Mouse (Mus musculus) heart, embryonic 13.5 days (tissue): ENCODE data around the gene Pde11a. TPM values are rescaled to one million over a fixed set of nuclear protein-coding genes. Genes with fewer than 3 reads are reported as not detected.

Experiments used
- ATAC-seq: fragments of 200-750 bp; cut with Nextera tagmentation; 2 replicates; pipeline ENCODE4 v1.8.0; 2017; ENCODE audit warnings: moderate TSS enrichment; ENCODE audit not compliant: insufficient number of reproducible peaks, low FRiP score, low TSS enrichment; ENCODE audit errors: extremely low read depth
- H3K27ac ChIP-seq: fragments of 300-500 bp; sonication (generic); replicated peaks from 2 replicates; pipeline ENCODE4 v1.5.1; 2015; ENCODE audit warnings: moderate library complexity, mild to moderate bottlenecking, inconsistent platforms
- H3K27me3 ChIP-seq: fragments of 300-500 bp; sonication (generic); replicated peaks from 2 replicates; pipeline ENCODE4 v1.6.1; 2015; ENCODE audit warnings: mild to moderate bottlenecking, inconsistent platforms
- H3K36me3 ChIP-seq: fragments of 300-500 bp; sonication (generic); 2 replicates; pipeline ENCODE4 v1.6.1; 2015; ENCODE audit warnings: mild to moderate bottlenecking, inconsistent platforms
- H3K4me1 ChIP-seq: fragments of 300-500 bp; sonication (generic); 2 replicates; pipeline ENCODE4 v1.6.1; 2015; ENCODE audit warnings: inconsistent platforms
- H3K4me2 ChIP-seq: fragments of 300-500 bp; sonication (generic); 2 replicates; pipeline ENCODE4 v1.6.1; 2015; ENCODE audit warnings: inconsistent platforms, mild to moderate bottlenecking, moderate library complexity
- H3K4me3 ChIP-seq: fragments of 300-500 bp; sonication (generic); 2 replicates; pipeline ENCODE4 v1.5.1; 2015; ENCODE audit warnings: moderate library complexity, mild to moderate bottlenecking, inconsistent platforms
- H3K9ac ChIP-seq: fragments of 300-500 bp; sonication (generic); 2 replicates; pipeline ENCODE4 v1.6.1; 2015; ENCODE audit warnings: inconsistent platforms, mild to moderate bottlenecking, moderate library complexity
- H3K9me3 ChIP-seq: fragments of 300-500 bp; sonication (generic); 2 replicates; pipeline ENCODE4 v1.6.1; 2016; ENCODE audit warnings: inconsistent platforms
- WGBS: fragments of 180-500 bp; shearing (Covaris S2); methylation state at CpG from one replicate; pipeline ENCODE4 v1.1.7; 2015; ENCODE audit warnings: mixed read lengths; 5-methylcytosine and 5-hydroxymethylcytosine counted together
- polyA plus RNA-seq: library from polyadenylated mRNA; unstranded; fragments of >200 nt; fragmentation: Nextera tagmentation; extraction: Ambion mirVana; gene quantifications from 2 replicates; pipeline ENCODE4 v1.2.1, GENCODE M21; 2015

Pde11a gene
- polyA plus RNA-seq, 1 experiment from 2014 or later: 0.05 TPM

GRCm38 (mm10) chr2:76287671-76288070 is 50.9 kb downstream of the Pde11a start:
- Histone ChIP-seq H3K4me2 (no peak overlapping the region), H3K27me3 (no peaks in the 10 kb centered on the region), H3K27ac (no peak overlapping the region), H3K9ac (no peak overlapping the region), H3K9me3 (peaks cover 9% of the 10 kb centered on the region; the same call in 1 of the 2 replicates), H3K36me3 (no peaks in the 10 kb centered on the region), H3K4me3 (no peak overlapping the region), H3K4me1 (peaks cover 9% of the 10 kb centered on the region; the same call in 1 of the 2 replicates)
- no peak for ATAC-seq
- 84% methylated on average over 3 of the region's 3 CpGs for WGBS

- peak overlapping the region; percentile 46; the same call in 1 of the 2 replicates for H3K27ac ChIP-seq
- 43% methylated on average over 4 of the region's 4 CpGs for WGBS
- no peaks in the 10 kb centered on the region for H3K27me3 ChIP-seq
Measured at GRCm38 (mm10) chr2:76286288-76286740, 52.3 kb downstream of the Pde11a start.

GRCm38 (mm10) chr2:76285150-76285549 is 53.4 kb downstream of the Pde11a start:
- Histone ChIP-seq H3K27me3 (no peaks in the 10 kb centered on the region), H3K4me2 (no peak overlapping the region), H3K9ac (no peak overlapping the region), H3K9me3 (peaks cover 9% of the 10 kb centered on the region; the same call in 1 of the 2 replicates), H3K36me3 (no peaks in the 10 kb centered on the region), H3K27ac (no peak overlapping the region), H3K4me3 (no peak overlapping the region), H3K4me1 (peaks cover 9% of the 10 kb centered on the region; the same call in 1 of the 2 replicates)
- ATAC-seq: no peak
- WGBS: 73% methylated on average over 3 of the region's 3 CpGs

More at GRCm38 (mm10) chr2:76286288-76286740, 52.3 kb downstream of the Pde11a start:
- no peak for ATAC-seq
- Histone ChIP-seq H3K9ac (no peak overlapping the region), H3K4me2 (no peak overlapping the region), H3K4me3 (no peak overlapping the region), H3K36me3 (no peaks in the 10 kb centered on the region), H3K4me1 (peaks cover 9% of the 10 kb centered on the region; the same call in 1 of the 2 replicates), H3K9me3 (peaks cover 9% of the 10 kb centered on the region; the same call in 1 of the 2 replicates)

DNA sequence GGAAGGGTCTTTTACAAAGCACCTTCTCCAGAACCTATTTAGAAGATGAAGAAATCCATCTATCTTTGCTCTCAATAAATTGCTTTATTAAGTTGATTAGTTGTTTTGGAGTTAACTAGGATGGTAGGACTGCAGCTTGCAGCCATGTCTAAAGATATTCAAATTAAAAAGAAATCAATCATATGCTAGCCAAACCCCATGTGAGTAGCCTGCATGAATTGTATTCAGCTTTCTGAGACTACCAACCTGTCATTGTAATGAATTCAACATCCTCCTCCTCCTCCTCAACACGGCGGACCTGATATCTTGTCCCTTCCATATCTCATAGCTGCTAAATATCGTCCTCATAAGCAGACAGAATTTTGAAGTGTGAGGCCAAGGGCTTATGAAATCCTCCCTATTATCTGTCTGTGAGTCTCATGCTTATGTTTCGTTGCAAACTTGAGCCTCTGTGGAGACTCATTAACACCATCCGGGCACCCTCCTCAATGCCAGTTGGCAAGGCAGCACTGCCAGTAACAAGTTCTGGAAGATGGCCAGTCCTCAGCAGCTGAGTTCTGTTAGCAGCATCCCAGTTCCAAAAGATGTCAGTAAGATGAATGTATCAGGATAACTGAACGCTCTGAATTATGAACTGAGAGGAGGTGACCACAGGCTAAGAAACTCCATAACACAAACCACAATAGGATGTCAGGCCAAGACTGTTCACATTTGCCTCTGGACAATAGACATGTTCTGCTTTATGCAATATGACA is 55.0 kb downstream of the Pde11a start:
- Histone ChIP-seq H3K27ac (no peak overlapping the region), H3K36me3 (no peaks in the 10 kb centered on the region), H3K4me3 (no peak overlapping the region), H3K4me2 (no peak overlapping the region), H3K9me3 (peaks cover 5% of the 10 kb centered on the region; the same call in 1 of the 2 replicates), H3K27me3 (no peaks in the 10 kb centered on the region), H3K4me1 (peaks cover 9% of the 10 kb centered on the region; the same call in 1 of the 2 replicates), H3K9ac (no peak overlapping the region)
- no peak for ATAC-seq
- WGBS: 70% methylated on average over 6 of the region's 6 CpGs

DNA sequence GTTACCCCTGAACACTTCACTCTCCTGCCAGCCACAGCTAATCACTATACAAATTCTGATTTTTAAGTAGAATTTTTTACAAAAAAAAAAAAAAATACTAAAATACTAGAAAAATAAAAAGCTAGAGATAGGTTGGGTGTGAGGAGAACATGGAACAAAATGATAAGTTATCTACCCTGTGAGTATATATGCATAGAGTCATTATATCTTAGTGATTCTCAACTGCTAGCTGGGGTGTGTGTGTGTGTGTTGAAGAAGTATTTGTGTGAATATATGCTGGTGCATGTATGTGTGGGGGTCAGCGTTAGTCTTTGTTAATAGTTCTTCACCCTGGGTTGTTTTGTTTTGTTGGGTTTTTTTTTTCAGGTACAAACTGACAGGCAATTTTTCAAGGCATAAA is 69.1 kb downstream of the Pde11a start:
- ATAC-seq: no peak
- 88% methylated on average over 1 of the region's 1 CpGs for WGBS

GRCm38 (mm10) chr2:76267335-76267734 is 71.2 kb downstream of the Pde11a start:
- no peaks in the 10 kb centered on the region for H3K36me3 ChIP-seq
- H3K27ac ChIP-seq: 0 out of 2 replicates have a peak overlapping the region, but pooled peaks have one; percentile 39
- no peak overlapping the region for H3K9ac ChIP-seq
- ATAC-seq: no peak
- H3K9me3 ChIP-seq: no peaks in the 10 kb centered on the region
- no peaks in the 10 kb centered on the region for H3K27me3 ChIP-seq
- H3K4me1 ChIP-seq: no peaks in the 10 kb centered on the region
- no peak overlapping the region for H3K4me2 ChIP-seq
- WGBS: 79% methylated on average over 6 of the region's 6 CpGs
- no peak overlapping the region for H3K4me3 ChIP-seq

More for the DNA sequence above, 69.1 kb downstream of the Pde11a start:
- no peak overlapping the region for H3K4me3 ChIP-seq
- H3K4me2 ChIP-seq: no peak overlapping the region
- no peaks in the 10 kb centered on the region for H3K27me3 ChIP-seq
- no peaks in the 10 kb centered on the region for H3K9me3 ChIP-seq
- H3K27ac ChIP-seq: no peak overlapping the region
- no peaks in the 10 kb centered on the region for H3K4me1 ChIP-seq
- H3K36me3 ChIP-seq: no peaks in the 10 kb centered on the region
- H3K9ac ChIP-seq: no peak overlapping the region

GRCm38 (mm10) chr2:76266622-76267021 is 72.0 kb downstream of the Pde11a start:
- WGBS: 79% methylated on average over 10 of the region's 10 CpGs
- no peaks in the 10 kb centered on the region for H3K36me3 ChIP-seq
- H3K9me3 ChIP-seq: no peaks in the 10 kb centered on the region
- H3K4me2 ChIP-seq: no peak overlapping the region
- H3K27ac ChIP-seq: 0 out of 2 replicates have a peak overlapping the region, but pooled peaks have one; percentile 39
- H3K4me3 ChIP-seq: no peak overlapping the region
- no peak for ATAC-seq
- H3K27me3 ChIP-seq: no peaks in the 10 kb centered on the region
- no peak overlapping the region for H3K9ac ChIP-seq
- H3K4me1 ChIP-seq: no peaks in the 10 kb centered on the region

GRCm38 (mm10) chr2:76264258-76264657 is 74.3 kb downstream of the Pde11a start:
- H3K4me2 ChIP-seq: no peak overlapping the region
- no peaks in the 10 kb centered on the region for H3K36me3 ChIP-seq
- no peaks in the 10 kb centered on the region for H3K27me3 ChIP-seq
- no peak overlapping the region for H3K4me3 ChIP-seq
- no peaks in the 10 kb centered on the region for H3K9me3 ChIP-seq
- no peak overlapping the region for H3K27ac ChIP-seq
- H3K9ac ChIP-seq: no peak overlapping the region
- WGBS: 62% methylated on average over 10 of the region's 10 CpGs
- ATAC-seq: no peak
- no peaks in the 10 kb centered on the region for H3K4me1 ChIP-seq

DNA sequence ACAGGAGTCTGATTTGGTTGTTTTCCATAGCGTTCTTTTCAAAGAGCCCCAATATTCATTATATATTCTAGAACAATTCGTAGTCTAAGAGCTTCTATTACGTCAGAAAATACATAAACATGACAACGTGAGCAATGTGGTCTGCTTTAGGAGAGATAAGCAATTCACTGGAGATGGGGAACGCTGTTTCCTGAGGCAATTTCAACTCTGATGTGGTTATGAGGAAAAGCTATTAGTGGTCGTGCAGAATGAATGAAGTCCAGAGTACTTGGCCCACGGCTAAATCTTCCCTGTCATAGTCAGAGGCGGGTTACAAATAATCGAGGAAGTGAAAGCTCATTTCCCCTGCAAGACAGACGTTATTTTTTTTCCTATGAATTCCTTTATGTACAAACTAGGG is 75.9 kb downstream of the Pde11a start:
- no peaks in the 10 kb centered on the region for H3K9me3 ChIP-seq
- no peak overlapping the region for H3K27ac ChIP-seq
- no peaks in the 10 kb centered on the region for H3K36me3 ChIP-seq
- no peak overlapping the region for H3K4me3 ChIP-seq
- no peaks in the 10 kb centered on the region for H3K27me3 ChIP-seq
- no peak overlapping the region for H3K9ac ChIP-seq
- ATAC-seq: no peak
- H3K4me1 ChIP-seq: no peaks in the 10 kb centered on the region
- H3K4me2 ChIP-seq: no peak overlapping the region
- 60% methylated on average over 10 of the region's 10 CpGs for WGBS

DNA sequence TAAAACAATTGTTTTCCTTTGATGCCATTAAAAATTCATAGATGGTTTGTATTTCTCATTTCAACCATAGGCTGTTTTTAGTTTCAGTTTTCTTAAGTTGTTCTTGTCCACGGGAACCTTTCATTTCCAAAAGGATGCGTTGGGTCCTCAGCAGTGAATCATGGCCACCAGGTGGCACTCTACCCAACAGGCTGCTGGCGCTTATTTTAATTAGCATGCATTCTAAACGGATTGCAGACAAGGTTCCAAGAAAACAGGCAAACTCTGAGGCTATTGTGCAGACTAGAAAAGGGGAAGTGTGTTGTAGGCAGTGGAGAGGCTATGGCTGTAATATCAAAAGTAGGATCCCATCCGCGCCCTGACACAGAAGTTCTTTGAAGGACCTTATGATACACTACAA is 83.7 kb downstream of the Pde11a start:
- H3K4me3 ChIP-seq: no peak overlapping the region
- no peaks in the 10 kb centered on the region for H3K27me3 ChIP-seq
- ATAC-seq: no peak
- H3K9me3 ChIP-seq: no peaks in the 10 kb centered on the region
- 46% methylated on average over 6 of the region's 6 CpGs for whole genome bisulfite sequencing
- no peak overlapping the region for H3K4me2 ChIP-seq
- H3K27ac ChIP-seq: no peak overlapping the region
- no peaks in the 10 kb centered on the region for H3K4me1 ChIP-seq
- no peak overlapping the region for H3K9ac ChIP-seq
- H3K36me3 ChIP-seq: no peaks in the 10 kb centered on the region

- Histone ChIP-seq H3K4me2 (no peak overlapping the region), H3K27ac (no peak overlapping the region), H3K4me3 (no peak overlapping the region), H3K27me3 (no peaks in the 10 kb centered on the region), H3K4me1 (no peaks in the 10 kb centered on the region), H3K9me3 (no peaks in the 10 kb centered on the region), H3K36me3 (no peaks in the 10 kb centered on the region), H3K9ac (no peak overlapping the region)
- WGBS: 65% methylated on average over 10 of the region's 10 CpGs
- ATAC-seq: no peak
Measured at GRCm38 (mm10) chr2:76251379-76251778, 87.2 kb downstream of the Pde11a start.

- H3K27me3 ChIP-seq: no peaks in the 10 kb centered on the region
- H3K36me3 ChIP-seq: no peaks in the 10 kb centered on the region
- H3K27ac ChIP-seq: no peak overlapping the region
- ATAC-seq: no peak
- no peaks in the 10 kb centered on the region for H3K9me3 ChIP-seq
- no peak overlapping the region for H3K4me2 ChIP-seq
- H3K9ac ChIP-seq: no peak overlapping the region
- no peaks in the 10 kb centered on the region for H3K4me1 ChIP-seq
- H3K4me3 ChIP-seq: no peak overlapping the region
- 79% methylated on average over 10 of the region's 10 CpGs for WGBS
Measured at GRCm38 (mm10) chr2:76248242-76248641, 90.3 kb downstream of the Pde11a start.
